Mouse (Mus musculus): Measurements from ENCODE around the gene Tmem176b. TPM values are rescaled to one million over a fixed set of nuclear protein-coding genes. Genes with fewer than 3 reads are reported as not detected.

The Tmem176b gene
- polyA plus RNA-seq, 1 experiment from 2014 or later = 51.6 TPM

- no peaks in the 10 kb centered on the region for H3K36me3 ChIP-seq (ENCODE audit: inconsistent target)
- H3K27ac ChIP-seq = no peak overlapping the region
- H3K79me2 ChIP-seq (ENCODE audit: inconsistent target) = no peaks in the 10 kb centered on the region
- 73% methylated on average over 1 of the region's 1 CpGs for WGBS (ENCODE audit: missing documents)
- H3K4me3 ChIP-seq (ENCODE audit: inconsistent target) = no peak overlapping the region
Measured at GRCm38 (mm10) chr6:48860851-48861250, 19.6 kb upstream of the Tmem176b start.

GRCm38 (mm10) chr6:48860130-48860815 is 19.0 kb upstream of the Tmem176b start:
- H3K79me2 ChIP-seq (ENCODE audit: inconsistent target) = no peaks in the 10 kb centered on the region
- no peak overlapping the region for H3K4me3 ChIP-seq (ENCODE audit: inconsistent target)
- H3K36me3 ChIP-seq (ENCODE audit: inconsistent target) = no peaks in the 10 kb centered on the region
- no peak overlapping the region for H3K27ac ChIP-seq
- 12% methylated on average over 23 of the region's 23 CpGs for WGBS (ENCODE audit: missing documents)

DNA sequence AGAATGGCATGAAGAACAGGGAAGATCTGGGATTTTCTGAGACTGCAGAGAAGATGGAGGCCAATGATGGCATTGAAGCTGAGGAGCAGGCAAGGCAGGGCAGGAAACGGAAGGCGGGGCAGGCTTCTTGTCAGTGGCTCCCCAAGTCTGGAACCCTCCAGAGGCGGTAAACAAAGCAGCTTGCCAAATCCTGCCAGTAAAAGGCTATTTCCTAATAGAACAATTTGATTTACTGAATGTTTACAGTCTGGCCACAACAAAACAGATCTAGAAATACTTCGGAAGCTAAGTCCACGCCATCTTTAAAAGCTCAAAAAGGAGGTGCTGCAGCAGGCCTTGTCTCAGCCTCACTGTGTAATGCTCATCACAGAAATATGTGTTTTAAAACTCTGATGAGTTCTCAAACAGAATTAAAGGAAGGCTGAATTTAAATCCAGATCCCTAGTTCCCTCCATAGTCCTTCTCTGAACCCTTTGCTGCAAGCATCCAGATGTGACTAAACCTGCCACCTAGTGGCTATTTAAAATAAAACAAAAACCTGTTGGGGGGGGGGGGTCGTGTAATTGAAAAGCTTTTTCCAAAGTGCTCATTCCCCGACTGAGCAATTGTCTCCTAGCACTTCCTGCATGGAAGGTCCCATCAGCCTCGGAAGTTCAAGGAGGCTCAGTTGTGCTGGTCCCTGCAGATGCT is 16.5 kb upstream of the Tmem176b start:
- no peaks in the 10 kb centered on the region for H3K36me3 ChIP-seq (ENCODE audit: inconsistent target)
- H3K27ac ChIP-seq = no peak overlapping the region
- no peaks in the 10 kb centered on the region for H3K79me2 ChIP-seq (ENCODE audit: inconsistent target)
- H3K4me3 ChIP-seq (ENCODE audit: inconsistent target) = no peak overlapping the region
- WGBS (ENCODE audit: missing documents) = 55% methylated on average over 8 of the region's 8 CpGs

DNA sequence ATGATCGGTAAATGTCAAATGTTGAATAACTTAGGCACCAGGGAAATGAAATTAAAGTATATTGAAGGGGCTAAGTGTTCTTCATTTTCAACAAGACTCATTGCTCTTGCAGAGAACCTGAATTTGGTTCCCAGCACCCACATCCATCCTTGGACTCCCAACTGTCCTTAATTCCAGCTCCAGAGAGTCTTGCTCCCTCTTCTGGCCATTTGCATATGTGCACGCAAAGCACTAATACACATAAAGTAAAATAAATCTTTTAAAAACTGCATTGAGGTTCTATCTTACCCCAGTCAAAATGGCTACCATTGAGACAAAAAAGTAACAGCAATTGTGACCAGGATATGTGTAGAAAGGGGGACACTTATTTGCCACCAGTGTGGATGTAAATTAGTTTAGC is 12.9 kb upstream of the Tmem176b start:
- WGBS (ENCODE audit: missing documents) = 94% methylated on average over 2 of the region's 2 CpGs
- H3K36me3 ChIP-seq (ENCODE audit: inconsistent target) = no peaks in the 10 kb centered on the region
- H3K4me3 ChIP-seq (ENCODE audit: inconsistent target) = no peak overlapping the region
- no peak overlapping the region for H3K27ac ChIP-seq
- H3K79me2 ChIP-seq (ENCODE audit: inconsistent target) = no peaks in the 10 kb centered on the region

DNA sequence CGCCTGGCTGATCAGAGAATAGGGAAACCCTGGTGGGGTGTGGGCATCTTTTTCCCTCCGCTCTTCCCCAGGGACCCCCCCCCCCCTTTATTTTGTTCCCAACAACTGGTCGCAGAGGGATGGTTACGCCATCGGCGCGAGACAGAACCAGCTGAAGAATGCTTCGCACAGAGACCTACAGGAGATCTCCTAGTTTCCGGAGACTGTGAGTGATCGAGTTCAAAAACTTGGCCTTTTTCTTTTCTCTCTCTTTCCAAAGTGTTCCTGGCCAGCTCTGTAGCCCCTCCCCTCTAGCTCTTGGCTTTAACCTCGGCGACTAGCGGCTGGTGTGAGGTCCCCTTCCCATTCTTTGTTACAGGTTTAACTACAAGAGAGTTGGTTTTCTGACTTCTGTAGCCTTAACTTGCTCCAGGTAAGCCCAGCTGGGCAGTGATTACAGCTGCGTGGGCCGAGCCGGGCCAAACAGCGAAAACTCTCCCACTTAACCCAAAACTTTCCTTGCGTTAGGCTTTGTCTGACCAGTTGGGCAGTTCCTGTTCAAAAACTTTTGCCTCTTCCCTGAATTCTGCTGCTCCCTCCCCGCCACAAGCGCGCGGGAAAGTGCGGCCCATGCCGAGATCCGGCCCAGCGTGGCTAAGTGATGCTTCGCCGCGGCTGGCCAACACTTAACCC is 10.7 kb upstream of the Tmem176b start:
- Histone ChIP-seq H3K27ac (no peak overlapping the region), H3K79me2 (ENCODE audit: inconsistent target) (no peaks in the 10 kb centered on the region), H3K36me3 (ENCODE audit: inconsistent target) (no peaks in the 10 kb centered on the region), H3K4me3 (ENCODE audit: inconsistent target) (no peak overlapping the region)
- 14% methylated on average over 27 of the region's 29 CpGs for WGBS (ENCODE audit: missing documents)

- Histone ChIP-seq H3K79me2 (ENCODE audit: inconsistent target) (no peaks in the 10 kb centered on the region; the same call in 1 of the 2 replicates), H3K36me3 (ENCODE audit: inconsistent target) (peaks cover 4% of the 10 kb centered on the region; the same call in 1 of the 2 replicates), H3K27ac (no peak overlapping the region), H3K4me3 (ENCODE audit: inconsistent target) (no peak overlapping the region)
- WGBS (ENCODE audit: missing documents) = 94% methylated on average over 4 of the region's 4 CpGs
Measured at GRCm38 (mm10) chr6:48845086-48845485, 3.8 kb upstream of the Tmem176b start.

DNA sequence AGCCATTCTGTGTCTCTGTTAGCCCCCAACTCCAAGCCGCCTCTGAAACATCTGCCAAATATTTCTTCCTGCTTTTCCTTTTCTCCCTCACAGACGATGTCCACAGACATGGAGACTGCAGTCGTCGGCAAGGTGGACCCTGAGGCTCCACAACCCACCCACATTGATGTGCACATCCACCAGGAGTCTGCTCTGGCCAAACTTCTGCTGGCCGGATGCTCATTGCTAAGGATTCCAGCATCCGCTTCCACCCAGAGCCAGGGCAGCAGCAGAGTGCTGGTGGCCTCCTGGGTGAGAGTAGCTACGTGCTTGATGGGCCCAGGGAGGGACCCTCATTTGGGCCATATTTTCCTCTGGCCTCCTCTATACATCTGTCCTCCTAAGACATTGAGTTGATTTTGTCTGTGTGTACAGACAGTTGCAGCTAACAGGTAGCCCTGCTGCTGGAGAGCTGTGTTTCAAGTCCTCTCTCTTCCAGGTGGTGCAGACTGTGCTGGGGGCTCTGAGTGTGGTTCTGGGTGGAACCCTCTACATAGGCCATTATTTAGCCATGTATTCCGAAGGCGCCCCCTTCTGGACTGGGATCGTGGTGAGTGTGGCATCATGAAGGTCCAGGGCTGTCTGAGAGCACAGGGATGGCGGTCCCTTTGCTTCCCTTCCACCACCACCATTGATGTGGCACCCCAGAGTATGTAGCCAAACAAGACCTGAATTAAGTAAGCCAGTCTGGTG is 981 bp upstream of the Tmem176b start:
- Histone ChIP-seq H3K27ac (no peak overlapping the region), H3K79me2 (ENCODE audit: inconsistent target) (peaks cover 4% of the 10 kb centered on the region; the same call in 1 of the 2 replicates), H3K4me3 (ENCODE audit: inconsistent target) (no peak overlapping the region), H3K36me3 (ENCODE audit: inconsistent target) (peaks cover 4% of the 10 kb centered on the region; the same call in 1 of the 2 replicates)
- WGBS (ENCODE audit: missing documents) = 53% methylated on average over 11 of the region's 11 CpGs

- no peak within 1 kb of the TSS; the same call in 1 of the 2 replicates for H3K4me3 ChIP-seq (ENCODE audit: inconsistent target)
- 26% methylated on average over 7 of the region's 7 CpGs for WGBS (ENCODE audit: missing documents)
- peaks cover 9% of the 10 kb centered on the region for H3K36me3 ChIP-seq (ENCODE audit: inconsistent target)
- H3K27ac ChIP-seq = no peak within 1 kb of the TSS
- H3K79me2 ChIP-seq (ENCODE audit: inconsistent target) = peaks cover 4% of the 10 kb centered on the region; the same call in 1 of the 2 replicates
Measured at GRCm38 (mm10) chr6:48840371-48840969, 826 bp downstream of the Tmem176b start, which contains the start of gene Tmem176a. Gene Tmem176a (plus strand): TSS chr6:48840919.

DNA sequence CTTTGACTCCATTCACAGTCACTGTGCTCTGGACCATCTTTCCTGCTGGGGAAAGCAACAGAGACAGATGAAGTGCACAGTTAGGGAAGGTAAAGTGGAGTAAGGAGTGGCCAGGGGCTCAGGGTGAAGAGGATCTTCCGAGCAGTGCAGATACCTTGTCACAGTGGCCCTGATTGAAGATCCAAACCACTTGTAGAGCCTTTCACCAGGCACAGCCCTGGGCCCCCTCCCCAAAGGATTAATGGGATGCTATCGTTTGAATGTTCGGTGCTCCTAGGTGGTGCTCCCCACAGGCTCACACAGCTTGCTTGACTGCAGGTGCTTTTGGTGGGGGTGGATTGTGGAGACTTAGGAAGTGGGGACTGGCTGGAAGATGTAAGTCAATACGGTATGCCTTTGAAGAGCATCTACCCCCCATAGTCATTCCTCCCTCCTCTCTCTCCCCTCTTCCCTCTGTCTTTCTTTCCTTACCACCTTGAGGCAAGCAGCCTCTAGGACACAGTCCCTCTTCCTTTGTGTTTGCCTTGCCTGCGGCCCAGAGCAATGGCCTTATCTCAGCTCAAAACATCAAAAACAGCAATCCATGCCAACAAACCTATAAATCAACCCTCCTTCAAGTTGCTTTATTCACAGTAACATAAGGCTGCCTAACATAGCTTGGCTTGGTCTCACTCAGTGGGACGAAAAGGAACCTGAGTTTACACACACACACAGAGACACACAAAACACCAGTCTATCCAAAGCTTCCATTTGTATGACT is 2.8 kb downstream of the Tmem176b start:
- H3K4me3 ChIP-seq (ENCODE audit: inconsistent target) = no peak overlapping the region
- peaks cover 4% of the 10 kb centered on the region; the same call in 1 of the 2 replicates for H3K79me2 ChIP-seq (ENCODE audit: inconsistent target)
- 79% methylated on average over 6 of the region's 6 CpGs for WGBS (ENCODE audit: missing documents)
- H3K36me3 ChIP-seq (ENCODE audit: inconsistent target) = peaks cover 24% of the 10 kb centered on the region
- H3K27ac ChIP-seq = no peak overlapping the region

DNA sequence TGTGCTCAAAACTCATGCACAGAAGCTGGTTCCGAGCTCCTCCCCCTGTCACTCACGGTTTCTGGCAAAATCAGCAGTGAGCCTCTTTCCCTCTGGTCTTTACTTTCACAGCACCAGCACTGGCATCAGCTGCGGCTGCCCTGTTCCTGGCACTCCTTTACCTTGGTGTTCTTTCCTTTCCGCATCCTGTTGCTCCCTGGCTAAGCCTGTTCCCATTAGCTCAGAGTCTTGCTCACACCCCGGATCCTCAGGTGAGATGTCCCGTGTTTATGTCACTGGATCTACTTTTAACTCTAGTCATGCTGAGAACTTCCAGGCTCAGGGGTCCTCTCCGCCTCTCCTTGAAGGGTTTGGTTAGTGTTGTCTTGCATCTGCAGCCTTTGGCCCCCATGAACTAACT is 3.8 kb downstream of the Tmem176b start:
- no peak overlapping the region for H3K27ac ChIP-seq
- WGBS (ENCODE audit: missing documents) = 90% methylated on average over 6 of the region's 7 CpGs
- no peak overlapping the region for H3K4me3 ChIP-seq (ENCODE audit: inconsistent target)
- peaks cover 24% of the 10 kb centered on the region for H3K36me3 ChIP-seq (ENCODE audit: inconsistent target)
- peaks cover 4% of the 10 kb centered on the region; the same call in 1 of the 2 replicates for H3K79me2 ChIP-seq (ENCODE audit: inconsistent target)

DNA sequence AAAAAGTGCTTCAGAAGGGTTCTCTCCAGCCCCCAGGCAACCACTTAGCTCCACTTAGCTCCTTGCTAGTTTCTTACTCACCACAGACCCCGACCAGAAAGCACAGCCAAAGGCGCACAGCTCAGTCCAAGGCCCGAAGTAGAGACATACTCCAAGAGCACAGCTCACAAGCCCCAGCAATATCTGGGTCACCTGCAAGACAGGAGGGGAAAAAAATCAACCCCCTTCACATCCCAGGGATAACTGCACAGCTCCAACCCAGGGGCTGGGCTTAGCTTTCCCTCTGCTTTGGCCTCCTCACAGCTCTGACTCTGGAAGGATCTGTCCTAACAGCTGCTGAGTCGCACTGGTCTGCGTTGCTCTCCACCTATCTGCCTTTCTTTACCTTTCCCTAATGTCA is 5.2 kb downstream of the Tmem176b start:
- H3K36me3 ChIP-seq (ENCODE audit: inconsistent target) = peaks cover 24% of the 10 kb centered on the region
- H3K4me3 ChIP-seq (ENCODE audit: inconsistent target) = no peak overlapping the region
- peaks cover 4% of the 10 kb centered on the region; the same call in 1 of the 2 replicates for H3K79me2 ChIP-seq (ENCODE audit: inconsistent target)
- whole genome bisulfite sequencing (ENCODE audit: missing documents) = 98% methylated on average over 5 of the region's 5 CpGs
- no peak overlapping the region for H3K27ac ChIP-seq

DNA sequence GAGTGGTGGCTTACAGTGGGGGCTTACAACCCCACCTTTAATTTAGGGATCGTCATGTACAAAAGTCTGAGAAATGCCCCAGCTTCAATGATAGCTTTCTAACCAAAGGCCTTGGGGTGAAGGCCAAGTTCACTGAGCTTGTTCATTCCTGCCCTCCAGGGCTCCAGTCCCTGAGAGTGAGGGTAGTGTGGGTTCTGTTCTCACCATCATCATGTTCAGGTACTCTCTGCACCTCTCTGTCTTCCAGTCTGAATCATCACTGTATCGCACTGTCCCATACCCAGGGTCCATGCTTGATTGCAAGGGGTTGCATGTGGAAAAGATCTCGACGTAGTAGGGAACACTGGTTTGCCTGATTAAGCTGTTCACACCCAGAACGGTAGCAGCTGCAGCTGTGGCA is 6.1 kb downstream of the Tmem176b start:
- Histone ChIP-seq H3K27ac (no peak overlapping the region), H3K4me3 (ENCODE audit: inconsistent target) (no peak overlapping the region), H3K36me3 (ENCODE audit: inconsistent target) (peaks cover 24% of the 10 kb centered on the region), H3K79me2 (ENCODE audit: inconsistent target) (peaks cover 4% of the 10 kb centered on the region; the same call in 1 of the 2 replicates)
- WGBS (ENCODE audit: missing documents) = 97% methylated on average over 5 of the region's 5 CpGs

GRCm38 (mm10) chr6:48833515-48833914 is 7.8 kb downstream of the Tmem176b start:
- 96% methylated on average over 4 of the region's 4 CpGs for WGBS (ENCODE audit: missing documents)
- Histone ChIP-seq H3K36me3 (ENCODE audit: inconsistent target) (peaks cover 24% of the 10 kb centered on the region), H3K4me3 (ENCODE audit: inconsistent target) (no peak overlapping the region), H3K27ac (peak overlapping the region; percentile 76; the same call in 1 of the 2 replicates), H3K79me2 (ENCODE audit: inconsistent target) (no peaks in the 10 kb centered on the region; the same call in 1 of the 2 replicates)

All from macrophage (primary cell).